Mouse (Mus musculus) MEL (cell line): ENCODE measurements around the gene Hoxa3. TPM values are rescaled to one million over a fixed set of nuclear protein-coding genes. Genes with fewer than 3 reads are reported as not detected.

Source experiments
- DNase-seq: peaks from one replicate; pipeline ENCODE4 v3.0.0; 2011; ENCODE audit warnings: low read depth, low spot score
- H3K27ac ChIP-seq: 2 replicates; pipeline ENCODE4 v1.5.1; 2012; ENCODE audit warnings: low read depth, mild to moderate bottlenecking, control low read depth, low read length, moderate library complexity; ENCODE audit not compliant: control insufficient read depth
- H3K27me3 ChIP-seq, 2 experiments: fragments of 150-350 bp in 1 of 2; sonication (generic) in 1 of 2; 2 replicates each; pipeline ENCODE4 v1.6.1; 2012; ENCODE audit warnings: low read length in 2 of 2, mild to moderate bottlenecking in 2 of 2, improper control_type of control experiment in 1 of 2, moderate library complexity in 1 of 2; ENCODE audit not compliant: insufficient read depth in 2 of 2, control insufficient read depth in 1 of 2
- H3K36me3 ChIP-seq, 2 experiments: 2 replicates each; pipeline ENCODE4 v1.6.1; 2012 to 2014; ENCODE audit warnings: low read length in 2 of 2, improper control_type of control experiment in 1 of 2, inconsistent platforms in 1 of 2, mild to moderate bottlenecking in 1 of 2; ENCODE audit not compliant: insufficient read depth in 2 of 2, control insufficient read depth in 1 of 2
- H3K4me1 ChIP-seq, 2 experiments: fragments of 150-350 bp in 1 of 2; sonication (generic) in 1 of 2; 2 replicates each; pipeline ENCODE4 v1.6.1; 2012; ENCODE audit warnings: low read length in 2 of 2, improper control_type of control experiment in 1 of 2, mild to moderate bottlenecking in 1 of 2; ENCODE audit not compliant: insufficient read depth in 2 of 2, control insufficient read depth in 1 of 2
- H3K4me3 ChIP-seq, 2 experiments: fragments of 150-350 bp in 1 of 2; sonication (generic) in 1 of 2; 2 replicates each; pipeline ENCODE4 v1.5.1; 2012; ENCODE audit warnings: low read depth in 2 of 2, low read length in 2 of 2, mild to moderate bottlenecking in 2 of 2, moderate library complexity in 2 of 2, control low read depth in 1 of 2, improper control_type of control experiment in 1 of 2; ENCODE audit not compliant: control insufficient read depth in 1 of 2, insufficient read depth in 1 of 2
- H3K79me2 ChIP-seq: 2 replicates; pipeline ENCODE4 v1.6.1; 2012; ENCODE audit warnings: mild to moderate bottlenecking, low read length, moderate library complexity; ENCODE audit not compliant: control insufficient read depth, poor library complexity, insufficient read depth
- H3K9ac ChIP-seq: 2 replicates; pipeline ENCODE4 v1.6.1; 2012; ENCODE audit warnings: low read depth, mild to moderate bottlenecking, control low read depth, low read length, moderate library complexity; ENCODE audit not compliant: control insufficient read depth, poor library complexity, severe bottlenecking
- H3K9me3 ChIP-seq: fragments of 150-350 bp; sonication (generic); replicated peaks from 2 replicates; pipeline ENCODE4 v1.6.1; 2012; ENCODE audit warnings: mild to moderate bottlenecking, low read length, improper control_type of control experiment, moderate library complexity; ENCODE audit not compliant: insufficient read depth
- BHLHE40 ChIP-seq: IDR thresholded peaks from 2 replicates; pipeline ENCODE4 v1.6.1; 2012; ENCODE audit warnings: low read depth, mild to moderate bottlenecking, inconsistent platforms, low read length, improper control_type of control experiment, borderline replicate concordance
- CTCF ChIP-seq, 3 experiments: IDR thresholded peaks in 2 of 3; conservative IDR thresholded peaks in 1 of 3; 2 replicates each; pipeline ENCODE4 v1.5.1; 2011 to 2012; ENCODE audit warnings: low read length in 3 of 3, low read depth in 2 of 3, mild to moderate bottlenecking in 2 of 3, improper control_type of control experiment in 1 of 3, inconsistent platforms in 1 of 3, mixed read lengths in 1 of 3, moderate library complexity in 1 of 3; ENCODE audit not compliant: control insufficient read depth in 1 of 3, insufficient read depth in 1 of 3, poor library complexity in 1 of 3, severe bottlenecking in 1 of 3
- E2F4 ChIP-seq: IDR thresholded peaks from 2 replicates; pipeline ENCODE4 v1.6.1; 2011; ENCODE audit warnings: low read depth, low read length, improper control_type of control experiment, borderline replicate concordance
- EP300 ChIP-seq, 2 experiments: IDR thresholded peaks; 2 replicates each; pipeline ENCODE4 v1.6.1; 2011; ENCODE audit warnings: improper control_type of control experiment in 2 of 2, low read length in 2 of 2, low read depth in 1 of 2, mild to moderate bottlenecking in 1 of 2
- ETS1 ChIP-seq: IDR thresholded peaks from 2 replicates; pipeline ENCODE4 v1.6.1; 2012; ENCODE audit warnings: low read depth, mild to moderate bottlenecking, inconsistent platforms, low read length, improper control_type of control experiment, moderate library complexity
- GABPA ChIP-seq: IDR thresholded peaks from 2 replicates; pipeline ENCODE4 v1.6.1; 2012; ENCODE audit warnings: low read depth, mild to moderate bottlenecking, inconsistent platforms, low read length, improper control_type of control experiment, moderate library complexity
- HCFC1 ChIP-seq: IDR thresholded peaks from 2 replicates; pipeline ENCODE4 v1.6.1; 2012; ENCODE audit warnings: low read depth, mild to moderate bottlenecking, inconsistent platforms, low read length, improper control_type of control experiment, moderate library complexity
- KAT2A ChIP-seq: conservative IDR thresholded peaks from 2 replicates; pipeline ENCODE4 v1.6.1; 2012; ENCODE audit warnings: low read depth, low read length, improper control_type of control experiment, inconsistent platforms
- MAX ChIP-seq: IDR thresholded peaks from 2 replicates; pipeline ENCODE4 v1.6.1; 2011; ENCODE audit warnings: low read length, improper control_type of control experiment
- MAZ ChIP-seq: IDR thresholded peaks from 2 replicates; pipeline ENCODE4 v1.6.1; 2012; ENCODE audit warnings: low read depth, mild to moderate bottlenecking, inconsistent platforms, low read length, improper control_type of control experiment
- MXI1 ChIP-seq: IDR thresholded peaks from 2 replicates; pipeline ENCODE4 v1.6.1; 2011; ENCODE audit warnings: mild to moderate bottlenecking, low read depth, low read length, improper control_type of control experiment
- NELFE ChIP-seq: IDR thresholded peaks from 2 replicates; pipeline ENCODE4 v1.6.1; 2011; ENCODE audit warnings: low read depth, low read length, improper control_type of control experiment
- NRF1 ChIP-seq: IDR thresholded peaks from 2 replicates; pipeline ENCODE4 v1.6.1; 2014; ENCODE audit warnings: low read depth, mild to moderate bottlenecking, inconsistent platforms, low read length, improper control_type of control experiment, moderate library complexity; ENCODE audit not compliant: poor library complexity, insufficient read depth, severe bottlenecking
- POLR2A ChIP-seq, 2 experiments: IDR thresholded peaks; 2 replicates each; pipeline ENCODE4 v1.6.1; 2011 to 2012; ENCODE audit warnings: low read length in 2 of 2, mild to moderate bottlenecking in 2 of 2, control low read depth in 1 of 2, improper control_type of control experiment in 1 of 2, low read depth in 1 of 2, moderate library complexity in 1 of 2; ENCODE audit not compliant: control insufficient read depth in 1 of 2, insufficient read depth in 1 of 2, poor library complexity in 1 of 2
- POLR2AphosphoS5 ChIP-seq: IDR thresholded peaks from 2 replicates; pipeline ENCODE4 v1.6.1; 2012; ENCODE audit warnings: low read depth, borderline replicate concordance, mild to moderate bottlenecking, inconsistent platforms, low read length, moderate library complexity, mixed read lengths
- RCOR1 ChIP-seq: IDR thresholded peaks from 2 replicates; pipeline ENCODE4 v1.6.1; 2012; ENCODE audit warnings: low read depth, mild to moderate bottlenecking, inconsistent platforms, low read length, improper control_type of control experiment
- SIN3A ChIP-seq: IDR thresholded peaks from 2 replicates; pipeline ENCODE4 v1.6.1; 2012; ENCODE audit warnings: low read length, improper control_type of control experiment, inconsistent platforms
- UBTF ChIP-seq: IDR thresholded peaks from 2 replicates; pipeline ENCODE4 v1.6.1; 2012; ENCODE audit warnings: low read depth, mild to moderate bottlenecking, inconsistent platforms, low read length, improper control_type of control experiment, moderate library complexity, borderline replicate concordance; ENCODE audit not compliant: insufficient read depth
- USF1 ChIP-seq: IDR thresholded peaks from 2 replicates; pipeline ENCODE4 v1.6.1; 2014; ENCODE audit warnings: low read depth, mild to moderate bottlenecking, inconsistent platforms, low read length, improper control_type of control experiment, moderate library complexity
- USF2 ChIP-seq, 2 experiments: IDR thresholded peaks; 2 replicates each; pipeline ENCODE4 v1.6.1; 2011 to 2012; ENCODE audit warnings: improper control_type of control experiment in 2 of 2, low read length in 2 of 2, borderline replicate concordance in 1 of 2, inconsistent platforms in 1 of 2, low read depth in 1 of 2, mild to moderate bottlenecking in 1 of 2; ENCODE audit not compliant: insufficient read depth in 1 of 2
- ZC3H11A ChIP-seq: IDR thresholded peaks from 2 replicates; pipeline ENCODE4 v1.6.1; 2012; ENCODE audit warnings: low read depth, mild to moderate bottlenecking, inconsistent platforms, low read length, improper control_type of control experiment
- ZKSCAN1 ChIP-seq: IDR thresholded peaks from 2 replicates; pipeline ENCODE4 v1.6.1; 2012; ENCODE audit warnings: low read depth, mild to moderate bottlenecking, inconsistent platforms, low read length, improper control_type of control experiment, moderate library complexity
- polyA plus RNA-seq, 2 experiments: library from polyadenylated mRNA; stranded (reverse) in 1 of 2; unstranded in 1 of 2; fragments of >175 nt in 1 of 2; fragments of >200 nt in 1 of 2; gene quantifications; 2 replicates each; pipeline versions ENCODE4 v1.2.1 to v1.2.4; 2012; ENCODE audit warnings: low replicate concordance in 2 of 2, low read depth in 1 of 2; ENCODE audit not compliant: insufficient read length in 2 of 2, insufficient read depth in 1 of 2, missing spikeins in 1 of 2
- total RNA-seq: library from RNA; depleted of rRNA; stranded (reverse); fragments of 300-350 nt; gene quantifications from 2 replicates; pipeline ENCODE4 v1.2.3, GENCODE M21; 2012

The Hoxa3 gene
- total and polyA plus RNA-seq, 3 experiments, result not detected

GRCm38 (mm10) chr6:52246916-52247315 lies 33.8 kb upstream of the Hoxa3 start:
- Histone ChIP-seq H3K9ac (no peak overlapping the region), H3K27me3 (no peaks in the 10 kb centered on the region), H3K4me3 (no peak overlapping the region), H3K4me1 (no peaks in the 10 kb centered on the region), H3K79me2 (no peaks in the 10 kb centered on the region), H3K9me3 (no peaks in the 10 kb centered on the region), H3K27ac (no peak overlapping the region), H3K36me3 (no peaks in the 10 kb centered on the region)
- TF ChIP-seq RCOR1 (no peak), EP300 (IDR thresholded peaks at IDR 0.05; ENCODE audit: low read depth in 1 of 2, low read length in 2 of 2) (no peak), SIN3A (no peak), ZC3H11A (no peak), ZKSCAN1 (no peak), CTCF (IDR thresholded peaks at IDR 0.05 in 2 of 3, conservative IDR thresholded peaks at IDR 0.05 in 1 of 3; ENCODE audit: control insufficient read depth in 1 of 3, insufficient read depth in 1 of 3, low read depth in 2 of 3, low read length in 3 of 3, poor library complexity in 1 of 3, severe bottlenecking in 1 of 3) (no peak), HCFC1 (no peak), BHLHE40 (no peak), MXI1 (no peak), MAZ (no peak), NELFE (no peak), USF1 (no peak), GABPA (no peak), POLR2AphosphoS5 (no peak), NRF1 (no peak), UBTF (no peak), MAX (no peak), POLR2A (IDR thresholded peaks at IDR 0.05; ENCODE audit: control insufficient read depth in 1 of 2, insufficient read depth in 1 of 2, low read depth in 1 of 2, low read length in 2 of 2, poor library complexity in 1 of 2) (no peak), KAT2A (no peak)
- DNase-seq, result no peak

DNA sequence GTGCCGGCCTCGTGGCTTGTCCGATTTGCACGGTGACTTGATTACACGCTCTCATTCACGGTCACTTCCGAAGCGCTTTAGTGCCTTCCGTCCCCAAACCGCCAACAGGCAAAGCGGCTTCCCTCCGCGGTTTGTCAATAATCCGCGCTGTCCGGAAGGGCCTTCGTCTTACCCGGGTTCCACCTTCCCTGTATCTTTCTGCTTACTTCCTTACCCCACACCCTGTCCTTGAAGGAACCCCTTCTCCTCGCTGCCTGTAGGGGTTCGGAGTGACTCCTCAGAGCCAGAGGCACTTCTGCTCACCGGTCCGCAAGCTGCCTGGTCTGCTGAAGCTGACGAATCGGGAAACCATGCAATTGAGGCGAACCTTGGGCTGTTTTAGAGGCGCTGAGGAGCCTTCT lies 33.3 kb upstream of the Hoxa3 start:
- Histone ChIP-seq H3K36me3 (no peaks in the 10 kb centered on the region), H3K27ac (no peak overlapping the region), H3K4me1 (no peaks in the 10 kb centered on the region), H3K27me3 (no peaks in the 10 kb centered on the region), H3K79me2 (no peaks in the 10 kb centered on the region), H3K9ac (no peak overlapping the region), H3K9me3 (no peaks in the 10 kb centered on the region), H3K4me3 (no peak overlapping the region)
- no peak for DNase-seq
- no peak for TF ChIP-seq E2F4
- no peak for TF ChIP-seq USF2 (IDR thresholded peaks at IDR 0.05; ENCODE audit: borderline replicate concordance in 1 of 2, insufficient read depth in 1 of 2, low read depth in 1 of 2, low read length in 2 of 2)
- no peak for TF ChIP-seq ETS1
- TF ChIP-seq KAT2A, result no peak
- no peak for TF ChIP-seq MAZ
